Mouse (Mus musculus) hindlimb bud, embryonic 11.5 days (tissue): ENCODE results near the gene Rnf41.

Source experiments
- DNase-seq: peaks from one replicate; pipeline ENCODE4 v3.0.0-alpha.2; 2012; ENCODE audit warnings: low read depth, low spot score; ENCODE audit errors: extremely low spot score

The Rnf41 gene

DNA sequence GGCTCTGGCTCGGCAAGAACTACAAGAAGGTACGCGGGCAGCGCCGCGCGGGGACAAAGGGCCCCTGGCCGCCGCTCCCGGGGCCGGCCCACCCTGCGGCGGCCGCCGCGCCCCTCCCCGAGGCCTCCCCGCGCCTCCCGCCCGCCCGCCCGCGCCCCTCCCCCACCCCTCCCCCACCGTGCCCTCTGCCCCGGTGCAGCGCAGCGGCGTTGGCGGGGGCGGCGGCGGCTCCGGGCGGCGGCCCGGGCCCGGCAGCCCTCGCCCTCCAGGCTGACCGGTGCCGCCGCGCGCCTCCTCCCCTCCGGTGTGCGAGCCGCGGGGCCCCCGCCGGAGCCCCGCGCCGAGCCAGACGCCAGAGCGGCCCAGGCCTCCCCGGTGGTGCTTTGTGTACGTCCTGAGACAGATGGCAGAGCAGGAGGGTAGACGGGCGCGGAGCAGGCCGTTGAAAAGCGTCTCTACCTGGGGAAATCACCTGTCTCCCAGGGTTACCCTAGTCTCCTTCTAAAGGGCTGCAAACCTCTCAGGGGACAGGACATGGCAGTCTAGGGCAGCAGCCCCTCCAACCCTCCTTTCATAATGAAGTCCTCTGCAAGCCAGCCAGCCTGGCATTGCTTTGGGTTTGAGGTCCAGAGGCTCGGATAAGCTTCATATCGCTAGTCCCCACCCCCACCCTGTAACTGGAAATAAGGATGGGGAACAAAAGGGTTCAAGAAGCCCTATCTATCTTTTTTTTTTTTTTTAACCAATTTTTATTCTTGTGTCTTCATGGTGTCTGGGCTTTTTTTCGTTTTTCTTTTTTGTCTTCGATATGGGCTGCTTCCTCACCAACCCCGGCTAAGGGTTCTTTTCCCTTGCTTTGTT is 48.2 kb downstream of the Rnf41 start:
- DNase-seq, result no peak

DNA sequence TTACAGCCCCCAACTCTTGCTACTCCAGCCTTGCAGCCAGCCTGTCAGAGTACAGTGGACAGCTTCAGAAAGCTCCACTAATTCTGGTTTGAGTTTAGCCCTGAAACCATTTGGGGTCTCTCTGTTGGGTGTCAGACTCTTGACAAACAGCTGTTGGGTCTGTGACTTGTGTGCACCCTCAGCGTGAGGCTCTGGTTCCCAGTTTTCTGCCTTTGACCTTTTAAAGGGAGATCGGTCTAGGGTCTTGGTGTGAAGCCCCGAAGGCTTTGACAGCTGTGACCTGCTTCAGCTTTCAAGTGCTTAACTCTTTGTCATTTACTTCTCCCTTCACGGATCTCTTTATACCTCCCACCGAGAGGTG is 48.8 kb downstream of the Rnf41 start:
- no peak for DNase-seq

DNA sequence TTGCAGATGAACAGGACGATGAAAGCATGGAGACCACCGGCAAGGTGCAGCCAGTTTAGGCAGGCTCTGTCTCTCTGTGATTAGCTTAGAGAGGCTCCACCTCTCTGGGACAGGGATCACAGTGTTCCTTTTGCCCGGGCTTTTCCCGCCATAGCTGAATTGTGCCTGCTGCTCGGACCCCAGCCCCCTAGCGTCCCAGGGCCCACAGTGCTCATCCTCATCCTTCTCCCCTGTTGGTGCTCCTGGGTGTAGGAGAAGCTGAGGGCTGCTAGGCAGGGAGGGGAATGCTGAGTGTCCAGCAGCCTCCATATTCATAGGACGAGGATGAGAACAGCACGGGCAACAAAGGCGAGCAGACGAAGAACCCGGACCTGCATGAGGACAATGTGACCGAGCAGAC is 62.9 kb downstream of the Rnf41 start:
- no peak for DNase-seq

DNA sequence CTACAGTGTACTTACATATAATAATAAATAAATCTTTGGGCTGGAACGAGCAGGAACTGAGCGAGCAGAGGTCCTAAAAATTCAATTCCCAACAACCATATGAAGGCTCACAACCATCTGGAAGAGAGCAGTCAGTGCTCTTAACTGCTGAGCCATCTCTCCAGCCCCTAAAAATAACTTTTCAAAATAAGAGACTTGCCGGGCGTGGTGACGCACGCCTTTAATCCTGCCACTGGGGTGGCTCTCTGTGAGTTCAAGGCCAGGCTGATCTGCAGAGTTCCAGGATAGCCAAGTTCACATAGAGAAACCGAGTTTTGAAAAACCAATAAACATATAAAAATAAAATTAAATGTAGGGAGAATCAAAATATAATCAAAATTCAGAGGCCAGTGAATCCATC is 74.9 kb downstream of the Rnf41 start:
- no peak for DNase-seq

DNA sequence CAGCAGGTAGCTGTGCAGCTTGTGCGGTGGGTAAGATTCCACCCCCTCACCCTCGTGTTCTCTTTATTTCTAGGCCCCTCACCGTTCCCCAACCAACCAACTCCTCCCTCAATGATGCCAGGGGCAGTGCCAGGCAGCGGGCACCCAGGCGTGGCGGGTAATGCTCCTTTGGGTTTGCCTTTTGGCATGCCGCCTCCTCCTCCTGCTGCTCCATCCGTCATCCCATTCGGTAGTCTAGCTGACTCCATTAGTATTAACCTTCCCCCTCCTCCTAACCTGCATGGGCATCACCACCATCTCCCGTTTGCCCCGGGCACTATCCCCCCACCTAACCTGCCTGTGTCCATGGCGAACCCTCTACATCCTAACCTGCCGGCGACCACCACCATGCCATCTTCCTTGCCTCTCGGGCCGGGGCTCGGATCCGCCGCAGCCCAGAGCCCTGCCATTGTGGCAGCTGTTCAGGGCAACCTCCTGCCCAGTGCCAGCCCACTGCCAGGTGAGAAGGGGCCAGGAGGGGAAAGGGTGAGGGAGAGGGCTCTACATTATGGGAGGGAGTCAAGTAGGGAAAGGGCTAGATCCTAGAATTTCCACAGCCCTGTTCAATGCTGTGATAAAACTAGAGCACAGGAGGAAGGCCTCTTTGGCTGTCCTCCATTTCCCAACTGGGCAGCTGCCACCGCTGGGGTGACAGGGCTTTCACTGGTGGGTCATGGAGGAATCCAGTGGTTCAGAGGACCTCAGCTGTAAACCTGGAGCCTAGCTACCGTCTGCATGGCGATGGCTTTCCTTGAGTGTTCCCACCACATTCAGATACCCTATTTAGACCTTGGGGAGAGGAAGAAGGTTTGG is 76.6 kb downstream of the Rnf41 start:
- no peak for DNase-seq

DNA sequence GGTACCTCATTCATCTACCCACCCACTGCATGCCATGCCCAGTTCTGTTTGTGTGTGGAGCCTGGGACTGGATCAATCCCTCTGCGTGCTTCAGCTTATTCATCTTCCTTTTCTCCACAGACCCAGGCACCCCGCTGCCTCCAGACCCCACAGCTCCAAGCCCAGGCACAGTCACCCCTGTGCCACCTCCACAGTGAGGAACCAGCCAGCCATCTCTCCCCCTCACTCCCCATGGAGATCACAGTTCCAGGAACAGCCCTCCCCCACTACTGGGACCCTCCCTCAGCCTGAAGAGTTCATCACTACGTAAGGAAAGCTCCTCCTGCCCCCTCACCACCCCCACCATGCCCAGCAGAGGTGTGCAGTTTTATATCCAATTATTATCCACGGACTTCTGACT is 77.3 kb downstream of the Rnf41 start:
- no peak for DNase-seq

DNA sequence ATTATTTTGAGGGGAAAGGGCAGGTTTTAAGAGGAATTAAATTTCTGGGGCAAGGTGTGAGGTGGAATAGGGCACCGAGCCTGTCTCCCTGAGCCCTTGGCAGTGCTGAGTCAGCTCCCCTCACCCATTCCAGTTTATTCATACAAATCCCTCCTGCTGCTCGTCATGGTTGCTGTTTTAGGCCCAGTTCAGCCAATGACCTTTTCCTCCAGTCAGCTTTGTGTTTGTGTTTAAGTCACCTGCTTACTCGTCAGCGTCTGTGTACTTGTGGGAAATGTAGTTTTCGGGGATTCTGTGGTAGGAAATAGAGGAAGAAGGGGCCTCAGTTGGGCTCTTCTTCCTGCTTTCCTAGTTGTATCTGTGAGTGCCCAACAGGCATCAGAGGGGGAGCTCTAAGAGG is 77.9 kb downstream of the Rnf41 start:
- DNase-seq, result no peak

DNA sequence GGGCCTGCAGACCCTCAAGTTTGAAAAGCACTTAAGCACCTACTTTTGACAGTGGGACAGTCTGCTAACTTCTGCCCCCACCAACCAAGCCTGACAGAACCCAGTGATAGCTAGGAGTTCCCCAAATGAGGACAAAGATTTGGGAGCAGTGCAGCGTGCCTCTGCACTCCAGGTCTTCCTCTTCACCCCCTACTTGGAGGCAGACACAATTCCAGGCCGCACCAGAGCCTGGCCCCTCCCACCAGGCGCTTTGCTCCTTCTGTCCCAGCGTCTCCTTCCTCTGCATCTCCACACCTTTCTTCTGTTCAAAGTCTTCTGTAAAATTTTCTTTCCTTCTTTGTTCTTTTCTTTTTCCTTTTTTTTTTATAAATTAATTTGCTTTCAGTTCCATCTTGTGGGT is 78.3 kb downstream of the Rnf41 start:
- no peak for DNase-seq

DNA sequence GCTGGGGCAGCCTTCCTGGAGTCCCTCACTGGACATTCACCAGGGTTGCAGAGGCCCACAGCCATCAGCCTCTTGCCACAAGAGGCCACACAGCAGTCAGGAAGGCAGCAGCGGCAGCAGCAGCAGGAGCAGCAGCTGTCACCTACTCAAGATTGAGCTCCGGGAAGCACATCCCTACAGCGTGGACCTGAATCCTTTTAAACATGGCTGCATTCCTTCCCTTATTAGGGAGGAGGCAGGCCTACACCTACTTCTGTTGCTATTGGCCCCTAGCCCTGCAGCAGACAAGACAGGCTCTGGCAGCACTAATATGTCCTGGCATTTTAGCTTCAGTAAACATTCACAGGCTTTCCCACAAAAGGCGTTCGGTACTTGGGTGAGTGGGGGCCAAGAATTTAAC is 78.8 kb downstream of the Rnf41 start:
- no peak for DNase-seq

DNA sequence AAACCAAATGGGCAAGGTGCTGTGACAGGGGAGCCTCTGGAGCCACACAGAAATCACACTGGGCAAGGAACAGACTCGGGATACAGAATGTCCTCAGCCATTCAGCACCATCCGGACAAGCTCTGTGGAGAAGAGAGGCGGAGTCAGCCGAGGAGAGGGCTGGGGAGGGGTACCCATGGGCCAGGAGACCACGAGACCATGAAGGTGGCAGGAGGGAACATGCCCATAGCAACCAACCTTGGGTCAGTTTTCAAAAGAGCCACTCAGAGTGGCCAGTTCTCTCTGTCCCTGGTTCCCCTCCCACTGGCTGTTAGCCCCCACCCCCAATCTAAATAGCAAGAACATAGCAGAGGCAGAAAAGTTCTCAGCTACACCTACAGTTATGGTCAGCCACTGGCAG is 79.5 kb downstream of the Rnf41 start:
- DNase-seq, result no peak
